Mouse (Mus musculus): ENCODE measurements around the gene Cyth1. TPM values are rescaled to one million over a fixed set of nuclear protein-coding genes. Genes with fewer than 3 reads are reported as not detected.

The Cyth1 gene
- total RNA-seq, 1 experiment from 2014 or later, result 42.2 TPM

GRCm38 (mm10) chr11:118223416-118224067, 24.9 kb downstream of the Cyth1 start:
- DNase-seq, result no peak

- DNase-seq, result no peak
These were observed 25.5 kb downstream of the Cyth1 start for GRCm38 (mm10) chr11:118222917-118223316.

GRCm38 (mm10) chr11:118222351-118222885, 26.0 kb downstream of the Cyth1 start:
- no peak for DNase-seq

- no peak for DNase-seq
These were observed 27.7 kb downstream of the Cyth1 start for GRCm38 (mm10) chr11:118220561-118221262.

- DNase-seq, result no peak
These were observed 29.3 kb downstream of the Cyth1 start for GRCm38 (mm10) chr11:118219066-118219465.

GRCm38 (mm10) chr11:118216468-118216867, 31.9 kb downstream of the Cyth1 start:
- no peak for DNase-seq

- DNase-seq, result no peak
These were observed 32.4 kb downstream of the Cyth1 start for GRCm38 (mm10) chr11:118215928-118216458.

- DNase-seq, result no peak
These were observed 35.7 kb downstream of the Cyth1 start for GRCm38 (mm10) chr11:118212636-118213112.

- peak; percentile 11 for DNase-seq
These were observed 36.4 kb downstream of the Cyth1 start for GRCm38 (mm10) chr11:118211749-118212635.

GRCm38 (mm10) chr11:118210962-118211361, 37.4 kb downstream of the Cyth1 start:
- DNase-seq, result no peak

GRCm38 (mm10) chr11:118210116-118210515, 38.3 kb downstream of the Cyth1 start:
- DNase-seq, result no peak

GRCm38 (mm10) chr11:118209376-118209775, 39.0 kb downstream of the Cyth1 start:
- DNase-seq, result no peak

GRCm38 (mm10) chr11:118208672-118209272, 39.6 kb downstream of the Cyth1 start:
- DNase-seq, result no peak

- no peak for DNase-seq
These were observed 40.9 kb downstream of the Cyth1 start for GRCm38 (mm10) chr11:118207424-118208033.

- no peak for DNase-seq
These were observed 42.1 kb downstream of the Cyth1 start for GRCm38 (mm10) chr11:118206267-118206666.

- no peak for DNase-seq
These were observed 44.9 kb downstream of the Cyth1 start for GRCm38 (mm10) chr11:118203469-118203868.

GRCm38 (mm10) chr11:118202410-118203233, 45.8 kb downstream of the Cyth1 start:
- peak; percentile 72 for DNase-seq

GRCm38 (mm10) chr11:118201833-118202409, 46.5 kb downstream of the Cyth1 start:
- no peak for DNase-seq
